Mouse (Mus musculus): Measurements from ENCODE around the gene AC131692.1. TPM values are rescaled to one million over a fixed set of nuclear protein-coding genes. Genes with fewer than 3 reads are reported as not detected.

The AC131692.1 gene
- total RNA-seq, 1 experiment from 2014 or later = not detected

Small RNA genes within 50 kb of the gene (microRNA-seq; reads per million reads assigned to microRNA genes)
- gene Mir6988 = 1.1 to 1.7 reads per million in 2 experiments

Other genes with a start within 250 kb of the AC131692.1 start
- gene Frmd8, start 219.1 kb upstream of the AC131692.1 start, total RNA-seq (2021) = 40.4 and 63.3 TPM in 2 replicates
- gene Slc25a45, start 216.6 kb upstream of the AC131692.1 start, total RNA-seq (2021) = 39.1 and 39.7 TPM in 2 replicates
- 1.3 and 2.0 TPM in 2 replicates for gene Tigd3, start 200.3 kb upstream of the AC131692.1 start, total RNA-seq (2021)
- gene Dpf2, start 181.4 kb upstream of the AC131692.1 start, total RNA-seq (2021) = 88.9 and 103 TPM in 2 replicates
- 6.2 and 8.5 TPM in 2 replicates for gene Cdc42ep2, start 169.6 kb upstream of the AC131692.1 start, total RNA-seq (2021)
- 28.4 and 29.6 TPM in 2 replicates for gene Pola2, start 130.2 kb upstream of the AC131692.1 start, total RNA-seq (2021)
- not detected in 2 replicates for gene Slc22a20, start 108.3 kb upstream of the AC131692.1 start, total RNA-seq (2021)
- gene Capn1, start 78.5 kb upstream of the AC131692.1 start, total RNA-seq (2021) = 28.0 and 40.2 TPM in 2 replicates
- gene Syvn1, start 47.8 kb upstream of the AC131692.1 start, total RNA-seq (2021) = 59.7 and 65.6 TPM in 2 replicates
- 65.2 and 65.7 TPM in 2 replicates for gene Mrpl49, start 36.6 kb upstream of the AC131692.1 start, total RNA-seq (2021)
- 891 and 1,016 TPM in 2 replicates for gene Fau, start 36.6 kb upstream of the AC131692.1 start, total RNA-seq (2021)
- 34.6 TPM in 2 replicates for gene Znhit2, start 33.2 kb upstream of the AC131692.1 start, total RNA-seq (2021)
- gene Tm7sf2, start 26.0 kb upstream of the AC131692.1 start, total RNA-seq (2021) = 59.9 and 66.0 TPM in 2 replicates
- gene Vps51, start 17.2 kb upstream of the AC131692.1 start, total RNA-seq (2021) = 68.8 and 80.9 TPM in 2 replicates
- gene Tmem262, start 14.4 kb upstream of the AC131692.1 start, total RNA-seq (2021) = 0.85 TPM in 1 of 2 replicates, not detected in the other
- not detected in 2 replicates for gene Gm28374, start 12.2 kb upstream of the AC131692.1 start, total RNA-seq (2021)
- gene Zfpl1, start 9.5 kb upstream of the AC131692.1 start, total RNA-seq (2021) = 41.9 and 43.0 TPM in 2 replicates
- 3.0 and 4.1 TPM in 2 replicates for gene Cdca5, start 9.4 kb upstream of the AC131692.1 start, total RNA-seq (2021)
- 0.24 and 0.38 TPM in 2 replicates for gene Naaladl1, start 11.4 kb downstream of the AC131692.1 start, total RNA-seq (2021)
- 15.1 and 19.5 TPM in 2 replicates for gene Sac3d1, start 24.2 kb downstream of the AC131692.1 start, total RNA-seq (2021)
- 23.5 and 26.9 TPM in 2 replicates for gene Snx15, start 33.9 kb downstream of the AC131692.1 start, total RNA-seq (2021)
- 1.00 and 2.1 TPM in 2 replicates for gene Batf2, start 46.6 kb downstream of the AC131692.1 start, total RNA-seq (2021)
- 74.5 and 74.7 TPM in 2 replicates for gene Arl2, start 47.1 kb downstream of the AC131692.1 start, total RNA-seq (2021)
- gene Majin, start 90.0 kb downstream of the AC131692.1 start, total RNA-seq (2021) = 0.76 and 2.9 TPM in 2 replicates
- gene Gpha2, start 132.0 kb downstream of the AC131692.1 start, total RNA-seq (2021) = 20.1 and 25.8 TPM in 2 replicates
- gene Ppp2r5b, start 141.5 kb downstream of the AC131692.1 start, total RNA-seq (2021) = 95.5 and 103 TPM in 2 replicates
- gene Atg2a, start 147.2 kb downstream of the AC131692.1 start, total RNA-seq (2021) = 33.8 and 47.0 TPM in 2 replicates
- gene Ehd1, start 182.3 kb downstream of the AC131692.1 start, total RNA-seq (2021) = 101 and 126 TPM in 2 replicates
- 22.8 and 34.2 TPM in 2 replicates for gene Cdc42bpg, start 212.0 kb downstream of the AC131692.1 start, total RNA-seq (2021)
- gene Men1, start 240.6 kb downstream of the AC131692.1 start, total RNA-seq (2021) = 60.1 and 69.7 TPM in 2 replicates
- gene Map4k2, start 246.7 kb downstream of the AC131692.1 start, total RNA-seq (2021) = 44.7 and 56.3 TPM in 2 replicates

Data from adrenal gland, postnatal 25 days (tissue).